Mouse (Mus musculus) limb, embryonic 13.5 days (tissue): ENCODE data around the gene Sap30l. TPM values are rescaled to one million over a fixed set of nuclear protein-coding genes. Genes with fewer than 3 reads are reported as not detected.
A peak's percentile ranks its signal among the peaks of the same experiment; 100 is the strongest.
"Not testable (repeated sequence)": the region's sequence is repeated elsewhere in the genome, so short reads cannot be mapped to it uniquely, and the experiment has no call there.

ENCODE experiments used
- ATAC-seq: fragments of 200-750 bp; cut with Nextera tagmentation; 2 replicates; pipeline ENCODE4 v1.8.0; 2017; ENCODE audit warnings: low read depth, moderate number of reproducible peaks, moderate TSS enrichment; ENCODE audit not compliant: low FRiP score
- H3K27ac ChIP-seq: fragments of 300-500 bp; sonication (generic); 2 replicates; pipeline ENCODE4 v1.5.1; 2015; ENCODE audit warnings: inconsistent platforms, mild to moderate bottlenecking, moderate library complexity
- H3K27me3 ChIP-seq: fragments of 300-500 bp; sonication (generic); 2 replicates; pipeline ENCODE4 v1.6.1; 2015; ENCODE audit warnings: mild to moderate bottlenecking, inconsistent platforms
- H3K36me3 ChIP-seq: fragments of 300-500 bp; sonication (generic); 2 replicates; pipeline ENCODE4 v1.6.1; 2015; ENCODE audit warnings: inconsistent platforms, mild to moderate bottlenecking, moderate library complexity
- H3K4me1 ChIP-seq: fragments of 300-500 bp; sonication (generic); 2 replicates; pipeline ENCODE4 v1.6.1; 2015; ENCODE audit warnings: inconsistent platforms
- H3K4me2 ChIP-seq: fragments of 300-500 bp; sonication (generic); replicated peaks from 2 replicates; pipeline ENCODE4 v1.6.1; 2015; ENCODE audit warnings: inconsistent platforms, mild to moderate bottlenecking, moderate library complexity
- H3K4me3 ChIP-seq: fragments of 300-500 bp; sonication (generic); 2 replicates; pipeline ENCODE4 v1.5.1; 2015; ENCODE audit warnings: moderate library complexity, mild to moderate bottlenecking, inconsistent platforms
- H3K9ac ChIP-seq: fragments of 300-500 bp; sonication (generic); 2 replicates; pipeline ENCODE4 v1.6.1; 2015; ENCODE audit warnings: mild to moderate bottlenecking, inconsistent platforms
- H3K9me3 ChIP-seq: fragments of 300-500 bp; sonication (generic); 2 replicates; pipeline ENCODE4 v1.6.1; 2016; ENCODE audit warnings: inconsistent platforms
- WGBS: fragments of 180-500 bp; shearing (Covaris S2); methylation state at CpG from one replicate; pipeline ENCODE4 v1.1.7; 2015; 5-methylcytosine and 5-hydroxymethylcytosine counted together
- polyA plus RNA-seq: library from polyadenylated mRNA; unstranded; fragments of >200 nt; fragmentation: Nextera tagmentation; extraction: Ambion mirVana; gene quantifications from 2 replicates; pipeline ENCODE4 v1.2.1, GENCODE M21; 2015

Sap30l gene
- polyA plus RNA-seq, 1 experiment from 2014 or later, result 11.0 TPM

DNA sequence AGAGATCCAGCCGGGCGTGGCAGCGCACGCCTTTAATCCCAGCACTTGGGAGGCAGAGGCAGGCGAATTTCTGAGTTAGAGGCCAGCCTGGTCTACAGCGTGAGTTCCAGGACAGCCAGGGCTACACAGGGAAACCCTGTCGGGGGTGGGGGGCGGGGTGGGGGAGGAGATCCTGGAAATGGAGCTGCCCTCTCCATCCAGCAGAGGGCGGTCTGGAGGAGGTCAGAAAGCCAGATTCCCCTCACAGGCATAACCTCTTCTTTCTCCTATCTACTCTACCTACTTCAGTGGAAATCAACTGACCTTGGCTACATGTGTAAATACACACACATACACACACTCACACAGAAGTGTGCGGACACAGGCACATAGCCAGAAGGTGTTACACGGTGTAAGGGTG is 23.8 kb downstream of the Sap30l start:
- WGBS, result 59% methylated on average over 11 of the region's 11 CpGs
- not testable (repeated sequence) for H3K4me3 ChIP-seq, H3K4me2 ChIP-seq, H3K27ac ChIP-seq, H3K36me3 ChIP-seq, ATAC-seq, H3K9ac ChIP-seq, H3K9me3 ChIP-seq
- H3K27me3 ChIP-seq, result peaks cover 43% of the 10 kb centered on the region
- peaks cover 50% of the 10 kb centered on the region for H3K4me1 ChIP-seq

DNA sequence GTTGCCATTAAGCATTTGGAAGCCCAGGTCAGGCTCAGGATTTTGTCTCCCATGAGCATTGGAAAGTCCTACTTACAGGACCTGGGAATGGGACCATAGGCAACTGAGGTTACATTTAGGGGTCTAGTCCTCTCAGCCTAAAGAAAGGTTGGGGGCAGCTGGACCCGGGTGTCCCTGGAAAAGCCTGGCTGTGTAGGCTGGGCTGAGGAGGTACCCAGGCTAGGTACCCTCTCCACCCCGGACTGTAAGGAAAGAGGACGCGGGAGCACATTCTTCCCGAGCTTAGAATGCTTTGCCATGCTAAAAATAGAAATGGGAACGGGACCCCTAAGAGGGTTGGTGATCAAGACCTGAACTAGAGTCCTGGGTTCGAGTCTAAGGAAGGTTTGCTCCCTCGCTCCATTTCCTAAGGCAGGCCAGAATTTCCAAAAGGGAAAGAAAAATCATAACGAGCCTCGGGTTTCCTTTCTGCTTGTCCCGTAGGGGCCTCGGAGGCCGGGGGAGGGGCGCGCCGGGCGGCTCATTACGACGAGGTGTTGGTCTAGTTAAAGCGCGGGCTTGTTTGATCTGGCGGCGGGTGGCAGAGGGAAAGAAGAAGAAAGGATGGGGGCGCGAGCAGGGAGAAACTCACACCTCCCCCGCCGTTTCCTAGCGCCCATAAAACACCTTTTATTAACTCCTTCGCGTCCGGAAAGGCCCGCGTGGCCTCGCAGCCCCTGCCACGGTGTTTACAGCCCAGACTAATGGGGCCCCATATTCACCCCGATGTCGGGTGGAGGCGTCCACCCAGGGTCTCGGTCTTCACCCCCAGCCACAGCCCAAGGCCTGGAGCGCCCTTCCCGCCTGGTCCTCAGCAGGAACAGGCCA is 25.8 kb downstream of the Sap30l start:
- peak overlapping the region; percentile 74 for H3K4me2 ChIP-seq
- peaks cover 59% of the 10 kb centered on the region for H3K4me1 ChIP-seq
- H3K9ac ChIP-seq, result peak overlapping the region; percentile 57
- H3K27me3 ChIP-seq, result peaks cover 63% of the 10 kb centered on the region
- H3K9me3 ChIP-seq, result no peaks in the 10 kb centered on the region
- H3K27ac ChIP-seq, result peak overlapping the region; percentile 22; the same call in 1 of the 2 replicates
- no peaks in the 10 kb centered on the region for H3K36me3 ChIP-seq
- H3K4me3 ChIP-seq, result peak overlapping the region; percentile 42
- ATAC-seq, result peak; percentile 44; the same call in 1 of the 2 replicates
- under 1% methylated on average over 41 of the region's 41 CpGs for WGBS

DNA sequence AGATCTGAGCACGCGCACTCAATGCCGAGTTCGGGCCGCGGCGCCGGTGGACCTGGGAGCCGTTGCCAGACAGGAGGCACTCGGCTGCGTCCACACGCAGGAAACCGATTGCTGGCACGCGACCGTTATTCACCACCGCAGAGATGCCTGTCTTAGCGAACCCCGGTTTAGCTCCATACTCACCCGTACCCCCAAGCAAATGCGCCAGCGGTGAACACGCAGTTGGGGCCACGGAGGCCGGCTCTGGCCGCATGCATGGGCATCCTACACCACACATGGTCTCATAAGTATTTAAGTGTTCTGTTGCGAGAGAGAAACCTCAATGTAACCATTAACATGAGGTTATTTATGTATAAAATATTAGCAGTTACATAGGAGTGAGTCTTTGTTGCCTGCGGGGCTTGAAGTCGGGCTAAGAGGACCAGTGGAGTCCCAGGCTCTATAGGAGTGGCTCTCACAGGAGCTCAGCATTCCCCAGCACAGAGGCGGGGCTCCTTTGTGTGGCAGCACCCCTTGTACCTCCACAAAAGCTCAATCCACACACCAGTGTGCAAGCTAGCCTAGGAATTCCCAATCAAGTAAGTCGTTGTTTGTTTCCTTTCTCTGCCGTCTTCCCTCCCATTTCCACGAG is 26.6 kb downstream of the Sap30l start:
- no peaks in the 10 kb centered on the region for H3K36me3 ChIP-seq
- peak overlapping the region; percentile 22; the same call in 1 of the 2 replicates for H3K27ac ChIP-seq
- WGBS, result under 1% methylated on average over 33 of the region's 33 CpGs
- H3K9ac ChIP-seq, result peak overlapping the region; percentile 57
- peak overlapping the region; percentile 74 for H3K4me2 ChIP-seq
- H3K9me3 ChIP-seq, result no peaks in the 10 kb centered on the region
- H3K27me3 ChIP-seq, result peaks cover 70% of the 10 kb centered on the region
- peak overlapping the region; percentile 42 for H3K4me3 ChIP-seq
- ATAC-seq, result no peak
- H3K4me1 ChIP-seq, result peaks cover 66% of the 10 kb centered on the region

DNA sequence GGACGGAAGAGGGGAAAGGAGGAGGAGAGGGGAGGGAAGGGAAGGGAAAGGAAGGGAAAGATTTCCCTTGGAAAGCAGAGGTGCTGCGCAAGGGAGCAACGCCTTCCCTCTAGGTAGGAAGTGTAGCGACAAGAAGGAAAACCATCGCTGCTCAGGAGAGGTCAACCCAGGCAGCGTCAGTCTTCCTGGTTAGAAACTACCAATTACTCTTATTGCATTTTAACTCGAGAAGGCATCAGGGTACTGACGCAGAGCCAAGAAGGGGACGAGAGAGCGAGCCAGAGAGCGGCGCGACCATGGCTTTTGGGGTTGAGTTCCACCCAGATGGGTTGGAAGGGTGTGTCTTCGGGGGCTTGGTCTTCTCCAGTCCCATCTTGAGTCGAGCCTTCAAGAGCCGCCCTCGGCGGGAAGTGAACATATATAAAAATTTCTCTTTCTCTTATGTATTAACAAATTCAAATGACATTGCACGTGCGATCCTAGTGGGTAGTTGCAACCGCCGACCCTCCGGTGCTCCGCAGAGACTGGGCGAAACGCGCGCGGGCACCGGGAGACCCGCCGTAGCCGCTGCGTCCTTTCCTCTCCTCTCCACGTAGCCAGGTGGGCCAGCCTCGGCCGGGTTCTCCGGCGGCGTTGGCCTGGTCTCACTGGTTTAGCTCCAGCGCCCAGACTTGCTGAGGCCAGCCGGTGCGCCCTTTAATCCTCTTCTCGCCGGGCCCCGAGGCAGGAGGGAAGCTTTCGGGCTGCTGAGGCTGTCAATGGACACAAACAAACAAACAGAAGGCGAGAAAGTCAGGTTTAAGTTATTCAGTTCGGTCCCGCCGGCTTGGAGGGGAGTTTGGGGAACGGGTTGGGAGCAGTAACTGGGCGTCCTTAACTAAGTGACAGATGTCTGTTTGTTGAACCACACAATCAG is 27.8 kb downstream of the Sap30l start:
- ATAC-seq, result no peak
- Histone ChIP-seq H3K4me1 (peaks cover 69% of the 10 kb centered on the region), H3K36me3 (no peaks in the 10 kb centered on the region), H3K27me3 (peaks cover 82% of the 10 kb centered on the region), H3K27ac (no peak overlapping the region), H3K4me2 (peak overlapping the region; percentile 74), H3K9ac (peak overlapping the region; percentile 43), H3K9me3 (no peaks in the 10 kb centered on the region), H3K4me3 (peak overlapping the region; percentile 42)
- WGBS, result 5% methylated on average over 53 of the region's 53 CpGs

DNA sequence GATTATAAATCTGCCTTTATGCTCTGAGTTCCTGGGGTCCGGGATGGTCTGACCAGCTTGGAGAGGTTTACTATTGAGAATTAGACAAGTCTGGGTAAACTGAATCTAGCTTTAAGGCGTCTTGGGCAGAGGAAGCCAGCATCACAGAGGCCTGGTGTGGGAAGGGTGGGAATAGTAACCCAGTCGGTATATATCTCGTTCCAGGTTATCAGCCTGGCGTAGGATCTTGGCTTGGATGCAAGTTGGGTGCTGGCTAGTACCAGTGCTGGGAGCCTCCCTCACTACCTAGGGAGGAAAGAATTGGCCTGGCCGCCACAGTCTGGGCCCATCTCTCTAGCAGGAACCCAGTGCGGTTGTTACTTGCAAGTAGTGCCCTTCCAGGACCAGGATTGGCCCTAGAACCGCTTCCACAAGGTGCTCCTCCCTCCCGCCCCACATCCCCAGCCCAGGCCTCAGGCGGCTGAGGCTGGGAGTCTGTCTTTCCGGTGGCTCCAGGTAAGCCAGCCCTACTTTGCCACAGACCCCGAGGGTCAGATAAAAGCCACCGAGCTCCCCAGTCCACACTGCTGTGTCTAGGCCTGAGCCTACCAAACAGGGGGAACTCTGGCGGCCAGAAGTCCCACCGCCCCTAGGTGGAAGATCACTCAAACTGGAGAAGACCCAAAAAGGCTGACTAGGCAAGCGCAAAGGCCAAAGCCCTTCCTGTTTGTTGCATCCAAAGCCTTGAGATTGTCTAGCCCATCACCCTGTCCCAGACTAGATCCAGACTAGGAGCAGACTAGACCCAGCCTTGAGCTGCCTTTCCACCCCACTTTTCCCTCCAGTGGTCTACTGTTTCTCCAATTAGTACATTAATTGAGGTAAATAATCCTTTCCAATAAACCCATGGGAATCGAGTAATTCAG is 28.7 kb downstream of the Sap30l start:
- Histone ChIP-seq H3K4me2 (peak overlapping the region; percentile 74), H3K4me3 (peak overlapping the region; percentile 42), H3K9me3 (no peaks in the 10 kb centered on the region), H3K27me3 (peaks cover 90% of the 10 kb centered on the region), H3K36me3 (no peaks in the 10 kb centered on the region), H3K4me1 (peaks cover 60% of the 10 kb centered on the region), H3K27ac (no peak overlapping the region), H3K9ac (peak overlapping the region; percentile 43; the same call in 1 of the 2 replicates)
- ATAC-seq, result no peak
- 31% methylated on average over 17 of the region's 17 CpGs for WGBS

DNA sequence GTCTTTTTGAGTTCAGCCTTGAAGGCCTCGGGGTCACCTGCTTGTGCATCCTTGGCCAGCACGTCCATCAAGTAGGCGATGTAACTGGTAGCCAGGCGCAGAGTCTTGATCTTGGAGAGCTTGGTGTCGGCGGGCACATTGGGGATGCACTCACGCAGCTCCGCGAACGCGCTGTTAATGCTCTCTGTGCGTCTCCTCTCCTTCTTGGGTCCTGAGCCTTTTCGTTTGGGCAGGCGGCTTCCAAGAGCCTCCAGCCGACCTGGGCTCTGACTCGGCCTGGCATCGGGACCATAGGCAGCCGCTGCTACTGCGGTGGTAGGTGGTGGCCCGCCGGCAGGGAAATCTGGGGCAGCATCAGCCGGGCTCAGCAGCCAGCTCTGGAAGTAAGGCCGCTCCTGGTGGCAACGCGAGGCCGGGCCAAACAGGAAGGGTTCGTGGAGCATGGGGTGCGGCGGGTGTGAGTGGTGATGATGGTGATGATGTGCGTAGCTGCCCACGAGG is 29.9 kb downstream of the Sap30l start:
- H3K4me1 ChIP-seq, result peaks cover 58% of the 10 kb centered on the region
- H3K4me2 ChIP-seq, result peak overlapping the region; percentile 74

DNA sequence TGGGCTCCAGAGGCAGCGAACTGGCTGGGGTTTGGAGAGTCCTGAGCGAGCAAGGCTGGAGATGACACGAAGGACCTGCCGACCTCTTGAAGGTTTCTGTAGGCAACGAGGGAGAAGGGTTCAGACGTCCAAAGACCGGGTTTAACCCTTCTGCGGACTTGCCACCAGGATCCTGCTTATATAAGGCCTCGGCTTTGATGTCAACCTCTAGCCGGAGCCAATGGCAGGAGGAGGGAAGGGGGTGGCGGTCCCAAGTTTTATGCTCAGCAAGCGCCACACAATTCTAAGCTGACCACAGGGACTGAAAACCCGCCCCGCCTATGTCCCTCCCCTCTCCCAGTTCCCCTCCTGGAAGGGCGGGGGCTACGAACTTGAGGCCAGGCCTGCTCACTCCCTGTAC is 30.4 kb downstream of the Sap30l start:
- Histone ChIP-seq H3K36me3 (no peaks in the 10 kb centered on the region), H3K4me2 (peak overlapping the region; percentile 74), H3K4me1 (peaks cover 62% of the 10 kb centered on the region), H3K27me3 (peaks cover 99% of the 10 kb centered on the region), H3K27ac (no peak overlapping the region), H3K9ac (no peak overlapping the region), H3K4me3 (peak overlapping the region; percentile 27), H3K9me3 (no peaks in the 10 kb centered on the region)
- no peak for ATAC-seq
- WGBS, result 16% methylated on average over 16 of the region's 16 CpGs

More for the DNA sequence above, 29.9 kb downstream of the Sap30l start:
- peak overlapping the region; percentile 56 for H3K9ac ChIP-seq
- no peak overlapping the region for H3K27ac ChIP-seq
- H3K4me3 ChIP-seq, result peak overlapping the region; percentile 27
- ATAC-seq, result no peak
- H3K27me3 ChIP-seq, result peaks cover 99% of the 10 kb centered on the region
- 9% methylated on average over 31 of the region's 31 CpGs for WGBS
- H3K36me3 ChIP-seq, result no peaks in the 10 kb centered on the region
- no peaks in the 10 kb centered on the region for H3K9me3 ChIP-seq

DNA sequence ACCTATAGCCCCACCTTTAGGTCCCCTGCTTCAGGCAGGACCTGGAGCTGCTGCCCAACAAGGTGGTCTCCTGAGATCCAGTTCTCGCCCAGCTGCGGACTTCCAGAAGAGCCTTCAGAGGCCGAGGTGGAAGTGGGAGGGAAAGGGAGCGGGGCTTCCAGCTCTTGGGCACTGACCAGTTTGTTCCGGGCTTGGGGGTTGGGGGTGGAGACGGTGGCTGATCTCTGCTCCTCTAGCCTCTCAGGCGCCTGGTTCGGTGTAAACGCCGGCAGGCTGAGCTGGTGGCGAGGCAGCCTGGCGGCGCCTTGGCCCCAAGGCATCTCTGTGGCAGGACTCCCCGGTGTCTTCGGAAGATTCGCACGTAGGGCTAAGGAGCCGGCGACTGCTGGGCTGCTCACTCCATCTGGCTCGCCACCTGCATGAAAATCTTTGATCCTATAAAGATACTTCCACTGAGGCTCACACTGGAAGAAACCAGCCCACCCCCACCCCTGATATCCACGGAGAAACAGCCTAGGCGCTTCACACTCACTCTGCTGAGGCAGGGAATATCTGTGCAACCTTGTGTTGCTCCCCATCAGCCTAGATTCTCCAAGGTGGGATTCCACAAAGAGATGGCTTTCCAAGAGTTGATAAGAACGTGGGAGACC is 31.2 kb downstream of the Sap30l start, which contains the start of gene Hand1:
TSS of gene Hand1 (minus strand) at position 267 of the 650 bp plus-strand sequence.
- WGBS, result 9% methylated on average over 23 of the region's 23 CpGs
- Histone ChIP-seq H3K4me3 (peak within 1 kb of the TSS; percentile 27), H3K27ac (peak within 1 kb of the TSS; percentile 10; the same call in 1 of the 2 replicates), H3K36me3 (no peaks in the 10 kb centered on the region), H3K9ac (no peak within 1 kb of the TSS; the same call in 1 of the 2 replicates), H3K9me3 (no peaks in the 10 kb centered on the region), H3K27me3 (peaks cover 98% of the 10 kb centered on the region), H3K4me1 (peaks cover 60% of the 10 kb centered on the region), H3K4me2 (peak within 1 kb of the TSS; percentile 74)
- ATAC-seq, result no peak

DNA sequence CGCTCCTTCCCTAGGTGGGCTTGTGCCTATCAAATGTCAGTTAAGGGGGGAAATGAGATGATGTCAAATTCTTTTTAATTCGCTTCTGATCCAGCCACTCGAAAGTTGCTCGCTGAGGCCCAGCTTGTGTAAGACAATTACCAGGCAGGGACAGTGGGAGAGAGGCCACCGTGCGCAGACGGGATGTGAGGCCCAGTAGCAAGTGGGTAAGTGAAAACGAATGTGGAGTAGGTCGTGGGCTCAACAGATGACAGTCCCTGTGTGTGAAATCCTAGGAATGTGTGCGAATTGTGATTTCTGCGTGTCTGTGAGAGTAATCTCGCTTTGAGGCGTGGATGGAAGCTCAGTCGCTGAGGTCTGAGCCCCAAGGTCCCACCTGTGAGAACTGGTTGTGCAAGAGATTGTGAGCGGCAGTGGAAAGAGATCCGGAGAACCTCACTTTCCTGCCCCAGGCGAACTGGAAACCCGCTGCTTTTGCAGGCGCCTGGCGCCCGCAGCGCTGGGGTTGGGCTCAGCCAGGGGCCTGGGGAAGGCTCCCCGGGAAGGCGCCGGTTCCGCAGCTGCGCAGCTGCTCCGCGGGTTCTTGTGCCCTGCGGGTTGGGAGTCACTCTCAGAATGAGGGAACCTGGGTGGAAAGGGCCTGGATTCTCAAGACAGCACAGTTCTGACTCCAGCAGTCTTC is 32.0 kb downstream of the Sap30l start:
- no peak overlapping the region for H3K9ac ChIP-seq
- H3K27ac ChIP-seq, result 0 out of 2 replicates have a peak overlapping the region, but pooled peaks have one; percentile 10
- 3% methylated on average over 30 of the region's 30 CpGs for WGBS
- no peaks in the 10 kb centered on the region for H3K9me3 ChIP-seq
- ATAC-seq, result no peak
- H3K4me3 ChIP-seq, result peak overlapping the region; percentile 5; the same call in 1 of the 2 replicates
- peaks cover 53% of the 10 kb centered on the region for H3K4me1 ChIP-seq
- H3K27me3 ChIP-seq, result peaks cover 98% of the 10 kb centered on the region
- H3K4me2 ChIP-seq, result peak overlapping the region; percentile 38
- no peaks in the 10 kb centered on the region for H3K36me3 ChIP-seq

DNA sequence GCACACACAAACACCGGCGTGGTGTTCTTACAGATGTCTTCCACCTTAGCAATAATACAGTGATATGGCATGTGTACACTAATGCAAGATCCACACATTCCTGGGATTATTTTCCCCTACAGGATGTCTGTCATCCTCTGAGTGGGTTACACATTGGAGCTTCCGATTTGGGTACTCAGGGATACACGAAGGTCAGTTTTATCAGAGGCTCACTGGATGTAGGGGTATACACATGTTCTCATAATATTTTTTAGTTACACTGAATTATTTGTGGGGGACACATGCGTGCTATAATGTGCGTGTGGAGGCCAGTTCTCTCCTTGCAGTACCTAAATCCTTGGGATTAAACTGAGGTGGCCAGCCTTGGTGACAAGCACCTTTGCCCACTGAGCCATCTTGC is 32.6 kb downstream of the Sap30l start:
- Histone ChIP-seq H3K27me3 (peaks cover 98% of the 10 kb centered on the region), H3K9me3 (no peaks in the 10 kb centered on the region), H3K4me2 (peak overlapping the region; percentile 38), H3K9ac (no peak overlapping the region), H3K4me3 (peak overlapping the region; percentile 5; the same call in 1 of the 2 replicates), H3K27ac (no peak overlapping the region), H3K36me3 (no peaks in the 10 kb centered on the region), H3K4me1 (peaks cover 47% of the 10 kb centered on the region)
- WGBS, result 17% methylated on average over 6 of the region's 6 CpGs
- no peak for ATAC-seq
